Mouse (Mus musculus) embryonic facial prominence, embryonic 13.5 days (tissue): ENCODE measurements around the gene Pum1. TPM values are rescaled to one million over a fixed set of nuclear protein-coding genes. Genes with fewer than 3 reads are reported as not detected.
A peak's percentile ranks its signal among the peaks of the same experiment; 100 is the strongest.

Experiments
- ATAC-seq: fragments of 200-750 bp; cut with Nextera tagmentation; 2 replicates; pipeline ENCODE4 v1.8.0; 2017; ENCODE audit warnings: low read depth; ENCODE audit not compliant: insufficient number of reproducible peaks, insufficient read depth, low FRiP score, low TSS enrichment
- H3K27ac ChIP-seq: fragments of 300-500 bp; sonication (generic); 2 replicates; pipeline ENCODE4 v1.5.1; 2015; ENCODE audit warnings: moderate library complexity, mild to moderate bottlenecking, inconsistent platforms
- H3K27me3 ChIP-seq: fragments of 300-500 bp; sonication (generic); 2 replicates; pipeline ENCODE4 v1.6.1; 2015; ENCODE audit warnings: mild to moderate bottlenecking, inconsistent platforms
- H3K36me3 ChIP-seq: fragments of 300-500 bp; sonication (generic); 2 replicates; pipeline ENCODE4 v1.6.1; 2015; ENCODE audit warnings: mild to moderate bottlenecking, inconsistent platforms
- H3K4me1 ChIP-seq: fragments of 300-500 bp; sonication (generic); 2 replicates; pipeline ENCODE4 v1.6.1; 2015; ENCODE audit warnings: inconsistent platforms
- H3K4me2 ChIP-seq: fragments of 300-500 bp; sonication (generic); 2 replicates; pipeline ENCODE4 v1.6.1; 2015; ENCODE audit warnings: moderate library complexity, mild to moderate bottlenecking, inconsistent platforms
- H3K4me3 ChIP-seq: fragments of 300-500 bp; sonication (generic); 2 replicates; pipeline ENCODE4 v1.5.1; 2015; ENCODE audit warnings: mild to moderate bottlenecking, inconsistent platforms
- H3K9ac ChIP-seq: fragments of 300-500 bp; sonication (generic); 2 replicates; pipeline ENCODE4 v1.6.1; 2015; ENCODE audit warnings: mild to moderate bottlenecking, inconsistent platforms
- H3K9me3 ChIP-seq: fragments of 300-500 bp; sonication (generic); 2 replicates; pipeline ENCODE4 v1.6.1; 2016; ENCODE audit warnings: inconsistent platforms
- whole genome bisulfite sequencing: fragments of 180-500 bp; shearing (Covaris S2); methylation state at CpG from one replicate; pipeline ENCODE4 v1.1.7; 2015; ENCODE audit warnings: mixed read lengths; 5-methylcytosine and 5-hydroxymethylcytosine counted together
- polyA plus RNA-seq: library from polyadenylated mRNA; unstranded; fragments of >200 nt; fragmentation: Nextera tagmentation; extraction: Ambion mirVana; gene quantifications from 2 replicates; pipeline ENCODE4 v1.2.1, GENCODE M21; 2015

Gene Pum1
- polyA plus RNA-seq, 1 experiment from 2014 or later: 103 TPM

DNA sequence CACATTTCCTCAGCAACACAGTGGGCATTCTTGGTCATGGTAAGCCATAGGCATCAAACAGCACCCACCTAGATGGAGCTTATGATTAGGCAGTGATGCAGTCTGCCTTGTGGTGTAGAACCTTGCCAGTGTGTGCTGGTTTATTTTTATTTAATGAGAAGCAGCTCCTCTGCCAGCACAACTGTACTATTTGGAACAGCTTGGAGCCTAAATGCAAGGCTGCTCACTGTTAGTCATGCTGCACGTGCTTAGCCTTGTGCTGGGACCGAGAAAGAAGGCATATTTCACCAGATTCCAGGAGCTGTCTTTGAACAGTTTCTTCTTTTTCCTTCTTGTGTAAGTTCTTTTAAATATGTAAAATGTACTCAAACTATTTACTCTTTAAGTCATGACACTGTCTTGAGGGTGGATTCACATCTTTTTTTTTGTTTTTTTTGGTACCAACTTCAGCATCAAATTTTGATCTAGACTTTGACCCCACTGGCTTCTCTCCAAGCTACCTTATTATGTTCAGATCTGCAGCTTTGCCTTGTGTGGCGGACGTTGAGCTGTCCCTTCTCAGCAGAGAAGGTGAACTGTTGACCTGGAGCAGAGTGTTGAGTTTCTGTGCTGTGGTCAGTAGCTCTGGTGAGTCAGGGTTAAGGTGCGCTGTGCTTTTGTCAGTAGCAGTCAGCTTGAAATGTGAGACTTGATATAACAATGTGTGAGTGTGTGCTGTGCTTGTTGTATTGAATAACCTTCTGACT, 82.6 kb downstream of the Pum1 start:
- H3K36me3 ChIP-seq: peaks cover 97% of the 10 kb centered on the region
- no peak overlapping the region for H3K4me2 ChIP-seq
- peak overlapping the region; percentile 58; the same call in 1 of the 2 replicates for H3K27ac ChIP-seq
- peaks cover 14% of the 10 kb centered on the region for H3K4me1 ChIP-seq
- no peaks in the 10 kb centered on the region for H3K9me3 ChIP-seq
- ATAC-seq: no peak
- no peaks in the 10 kb centered on the region for H3K27me3 ChIP-seq
- 55% methylated on average over 5 of the region's 5 CpGs for WGBS
- no peak overlapping the region for H3K9ac ChIP-seq
- no peak overlapping the region for H3K4me3 ChIP-seq

GRCm38 (mm10) chr4:130749566-130749965, 86.4 kb downstream of the Pum1 start:
- Histone ChIP-seq H3K27me3 (no peaks in the 10 kb centered on the region), H3K27ac (no peak overlapping the region), H3K4me3 (no peak overlapping the region), H3K9ac (no peak overlapping the region), H3K9me3 (no peaks in the 10 kb centered on the region), H3K4me2 (no peak overlapping the region), H3K4me1 (peaks cover 10% of the 10 kb centered on the region), H3K36me3 (peaks cover 96% of the 10 kb centered on the region)
- ATAC-seq: no peak
- WGBS: 79% methylated on average over 7 of the region's 7 CpGs

DNA sequence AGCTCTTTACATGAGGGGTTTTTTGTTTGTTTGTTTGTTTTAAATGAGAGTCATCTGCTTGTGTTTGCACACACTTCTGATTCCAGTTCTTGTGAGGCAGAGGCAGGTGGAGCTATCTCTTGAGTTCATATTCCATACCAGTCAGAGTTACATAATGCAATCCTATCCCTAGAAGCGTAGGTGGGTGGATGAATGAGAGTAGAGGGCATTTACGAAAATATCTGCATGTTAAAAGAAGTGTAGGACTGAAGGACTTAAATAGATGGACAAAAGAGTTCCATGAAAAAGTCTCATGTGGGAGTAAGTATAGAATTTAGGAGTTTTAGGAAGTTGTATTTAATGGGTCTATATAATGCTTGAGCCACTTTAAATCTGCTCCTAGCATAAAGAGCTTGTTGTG, 88.8 kb downstream of the Pum1 start:
- Histone ChIP-seq H3K9ac (no peak overlapping the region), H3K27ac (no peak overlapping the region), H3K36me3 (peaks cover 91% of the 10 kb centered on the region), H3K9me3 (no peaks in the 10 kb centered on the region), H3K4me2 (no peak overlapping the region), H3K27me3 (no peaks in the 10 kb centered on the region), H3K4me3 (no peak overlapping the region), H3K4me1 (no peaks in the 10 kb centered on the region)
- ATAC-seq: no peak
- 92% methylated on average over 2 of the region's 2 CpGs for WGBS

- H3K9ac ChIP-seq: no peak overlapping the region
- H3K4me1 ChIP-seq: no peaks in the 10 kb centered on the region
- H3K4me2 ChIP-seq: no peak overlapping the region
- no peak overlapping the region for H3K4me3 ChIP-seq
- no peak overlapping the region for H3K27ac ChIP-seq
- H3K36me3 ChIP-seq: peaks cover 90% of the 10 kb centered on the region
- no peaks in the 10 kb centered on the region for H3K27me3 ChIP-seq
- H3K9me3 ChIP-seq: no peaks in the 10 kb centered on the region
- ATAC-seq: no peak
- WGBS: 80% methylated on average over 7 of the region's 7 CpGs
These were observed 89.5 kb downstream of the Pum1 start for GRCm38 (mm10) chr4:130752591-130752990.

- peaks cover 90% of the 10 kb centered on the region for H3K36me3 ChIP-seq
These were observed 90.6 kb downstream of the Pum1 start for GRCm38 (mm10) chr4:130753755-130754154.

GRCm38 (mm10) chr4:130754776-130755175, 91.7 kb downstream of the Pum1 start:
- no peak for ATAC-seq
- Histone ChIP-seq H3K36me3 (peaks cover 90% of the 10 kb centered on the region), H3K9me3 (no peaks in the 10 kb centered on the region), H3K4me2 (no peak overlapping the region), H3K4me3 (no peak overlapping the region), H3K9ac (no peak overlapping the region), H3K27me3 (no peaks in the 10 kb centered on the region), H3K27ac (no peak overlapping the region), H3K4me1 (no peaks in the 10 kb centered on the region)
- 78% methylated on average over 2 of the region's 2 CpGs for WGBS

More at GRCm38 (mm10) chr4:130753755-130754154, 90.6 kb downstream of the Pum1 start:
- Histone ChIP-seq H3K27me3 (no peaks in the 10 kb centered on the region), H3K27ac (no peak overlapping the region), H3K4me3 (no peak overlapping the region), H3K4me2 (no peak overlapping the region), H3K9ac (no peak overlapping the region), H3K9me3 (no peaks in the 10 kb centered on the region), H3K4me1 (no peaks in the 10 kb centered on the region)
- WGBS: 82% methylated on average over 5 of the region's 5 CpGs
- no peak for ATAC-seq

GRCm38 (mm10) chr4:130759875-130760274, 96.8 kb downstream of the Pum1 start:
- ATAC-seq: no peak
- no peaks in the 10 kb centered on the region for H3K27me3 ChIP-seq
- H3K27ac ChIP-seq: no peak overlapping the region
- H3K36me3 ChIP-seq: peaks cover 89% of the 10 kb centered on the region
- no peak overlapping the region for H3K4me3 ChIP-seq
- H3K9me3 ChIP-seq: no peaks in the 10 kb centered on the region
- WGBS: 88% methylated on average over 2 of the region's 2 CpGs
- no peak overlapping the region for H3K9ac ChIP-seq
- H3K4me2 ChIP-seq: no peak overlapping the region
- H3K4me1 ChIP-seq: no peaks in the 10 kb centered on the region

DNA sequence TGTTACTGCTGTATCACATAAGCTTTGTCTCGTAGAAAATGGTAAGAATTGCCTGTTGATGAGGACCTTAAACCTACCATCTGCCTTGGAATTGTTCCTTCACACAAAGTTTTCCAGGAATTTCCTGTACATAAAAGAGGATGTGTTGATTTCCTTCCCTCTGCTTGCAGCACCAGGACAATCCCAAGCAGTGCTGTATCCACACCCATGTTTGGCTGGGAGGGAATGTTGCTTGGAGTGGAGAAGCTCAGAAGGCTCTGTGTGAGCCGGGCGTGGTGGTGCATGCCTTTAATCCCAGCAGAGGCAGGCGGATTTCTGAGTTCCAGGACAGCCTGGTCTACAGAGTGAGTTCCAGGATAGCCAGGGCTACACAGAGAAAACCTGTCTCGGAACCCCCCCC, 98.7 kb downstream of the Pum1 start:
- Histone ChIP-seq H3K9me3 (no peaks in the 10 kb centered on the region), H3K4me1 (no peaks in the 10 kb centered on the region), H3K27ac (no peak overlapping the region), H3K27me3 (no peaks in the 10 kb centered on the region), H3K4me2 (no peak overlapping the region), H3K36me3 (peaks cover 93% of the 10 kb centered on the region), H3K9ac (no peak overlapping the region), H3K4me3 (no peak overlapping the region)
- 85% methylated on average over 5 of the region's 5 CpGs for WGBS
- no peak for ATAC-seq

DNA sequence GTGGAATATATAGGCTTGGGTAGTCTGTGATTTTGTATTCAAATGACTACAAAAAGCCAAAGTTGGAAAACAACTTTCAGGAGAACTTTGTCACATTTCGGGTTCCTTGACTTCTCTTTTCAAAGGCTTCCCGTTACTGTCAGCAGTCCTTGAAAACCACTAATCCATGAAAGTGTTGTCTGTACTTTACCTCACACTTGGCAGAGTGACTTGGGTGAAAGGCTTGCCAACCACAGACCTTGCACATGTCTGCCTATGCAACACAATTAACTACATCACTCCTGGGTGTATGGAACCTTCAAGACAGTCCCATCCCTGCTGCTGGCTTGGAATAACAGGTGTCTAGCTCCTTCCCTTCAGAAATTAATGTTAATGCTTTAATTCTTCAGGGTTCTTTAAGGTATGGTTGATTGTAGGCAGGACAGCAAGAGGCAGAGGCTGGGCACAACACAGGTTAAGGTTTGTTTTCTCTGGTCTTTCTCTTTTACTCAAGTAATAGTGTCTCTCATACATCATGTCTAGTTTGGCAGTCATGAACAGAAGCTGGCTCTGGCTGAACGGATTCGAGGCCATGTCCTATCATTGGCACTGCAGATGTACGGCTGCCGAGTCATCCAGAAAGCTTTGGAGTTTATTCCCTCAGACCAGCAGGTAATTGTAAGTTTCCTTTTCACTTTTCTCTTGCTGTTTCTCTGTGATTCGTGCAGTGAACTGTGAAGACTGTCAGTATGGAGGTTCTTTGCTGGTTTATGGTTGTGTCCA, 102.5 kb downstream of the Pum1 start:
- Histone ChIP-seq H3K4me3 (no peak overlapping the region), H3K4me2 (no peak overlapping the region), H3K9me3 (no peaks in the 10 kb centered on the region), H3K9ac (no peak overlapping the region), H3K27ac (no peak overlapping the region), H3K4me1 (no peaks in the 10 kb centered on the region), H3K36me3 (peaks cover 90% of the 10 kb centered on the region), H3K27me3 (no peaks in the 10 kb centered on the region)
- ATAC-seq: no peak
- 89% methylated on average over 7 of the region's 7 CpGs for WGBS

DNA sequence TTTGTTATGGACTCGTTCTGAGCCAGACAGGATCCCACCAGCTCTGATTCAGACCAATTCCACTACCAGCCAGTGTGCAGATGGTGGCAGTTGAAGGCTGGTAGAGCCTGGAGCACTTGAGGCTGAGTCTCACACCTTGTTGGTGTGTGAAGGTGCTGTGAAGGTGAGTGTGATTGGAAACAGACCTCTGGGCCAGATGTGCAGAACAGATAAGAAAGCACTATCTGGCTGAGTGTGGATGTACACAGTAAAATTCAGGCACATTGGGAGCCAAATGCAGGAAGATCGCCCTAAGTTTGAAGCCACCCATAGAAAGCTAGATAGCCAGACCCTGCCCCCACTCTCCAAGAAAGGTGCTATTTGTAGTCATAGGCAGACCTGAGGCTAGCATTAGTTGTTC, 103.3 kb downstream of the Pum1 start:
- 96% methylated on average over 2 of the region's 2 CpGs for whole genome bisulfite sequencing
- H3K36me3 ChIP-seq: peaks cover 89% of the 10 kb centered on the region

GRCm38 (mm10) chr4:130766926-130767325, 103.8 kb downstream of the Pum1 start:
- Histone ChIP-seq H3K9ac (no peak overlapping the region), H3K27ac (no peak overlapping the region), H3K4me3 (no peak overlapping the region), H3K4me1 (no peaks in the 10 kb centered on the region), H3K4me2 (no peak overlapping the region), H3K27me3 (no peaks in the 10 kb centered on the region), H3K36me3 (peaks cover 88% of the 10 kb centered on the region), H3K9me3 (no peaks in the 10 kb centered on the region)
- 88% methylated on average over 4 of the region's 4 CpGs for WGBS
- ATAC-seq: no peak

More for the DNA sequence above, 103.3 kb downstream of the Pum1 start:
- no peak for ATAC-seq
- Histone ChIP-seq H3K27ac (no peak overlapping the region), H3K9ac (no peak overlapping the region), H3K4me3 (no peak overlapping the region), H3K9me3 (no peaks in the 10 kb centered on the region), H3K4me1 (no peaks in the 10 kb centered on the region), H3K27me3 (no peaks in the 10 kb centered on the region), H3K4me2 (no peak overlapping the region)

DNA sequence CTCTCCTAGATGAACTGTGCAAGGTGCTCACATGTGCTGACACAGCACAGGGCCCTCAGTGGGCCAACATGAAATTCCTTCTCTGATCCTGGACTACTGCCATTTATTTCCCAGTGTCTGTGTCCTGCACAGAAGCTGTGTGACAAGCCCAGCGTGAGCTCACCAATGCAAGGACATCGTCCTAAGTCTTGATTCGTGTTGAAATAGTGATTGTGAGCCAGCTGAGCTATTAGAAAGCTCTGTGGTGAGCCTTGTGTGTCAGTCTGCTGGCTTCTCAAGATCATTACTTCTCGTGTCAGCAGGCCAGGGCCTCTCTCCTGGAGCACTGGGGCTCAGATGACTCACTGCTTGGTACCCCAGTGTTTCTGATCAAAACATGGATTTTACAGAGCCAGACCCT, 110.8 kb downstream of the Pum1 start:
- Histone ChIP-seq H3K4me2 (no peak overlapping the region), H3K4me1 (peaks cover 13% of the 10 kb centered on the region; the same call in 1 of the 2 replicates), H3K36me3 (peaks cover 88% of the 10 kb centered on the region), H3K4me3 (no peak overlapping the region), H3K27me3 (no peaks in the 10 kb centered on the region), H3K27ac (no peak overlapping the region), H3K9me3 (no peaks in the 10 kb centered on the region), H3K9ac (no peak overlapping the region)
- no peak for ATAC-seq
- 88% methylated on average over 4 of the region's 4 CpGs for WGBS
